Mouse (Mus musculus): ENCODE data around the gene Ifih1.

GRCm38 (mm10) chr2:62670301-62670700 is 24.2 kb upstream of the Ifih1 start:
- TF ChIP-seq CTCF (IDR thresholded peaks at IDR 0.05; ENCODE audit: borderline replicate concordance, control insufficient read depth, extremely low read depth, insufficient read depth, low read length, poor library complexity) (no peak), POLR2A (IDR thresholded peaks at IDR 0.05; ENCODE audit: control insufficient read depth, extremely low read depth, insufficient read depth, low read length, poor library complexity) (no peak)
